ENCODE assay signal across 8 mouse cellular contexts in the genomic region with DNA sequence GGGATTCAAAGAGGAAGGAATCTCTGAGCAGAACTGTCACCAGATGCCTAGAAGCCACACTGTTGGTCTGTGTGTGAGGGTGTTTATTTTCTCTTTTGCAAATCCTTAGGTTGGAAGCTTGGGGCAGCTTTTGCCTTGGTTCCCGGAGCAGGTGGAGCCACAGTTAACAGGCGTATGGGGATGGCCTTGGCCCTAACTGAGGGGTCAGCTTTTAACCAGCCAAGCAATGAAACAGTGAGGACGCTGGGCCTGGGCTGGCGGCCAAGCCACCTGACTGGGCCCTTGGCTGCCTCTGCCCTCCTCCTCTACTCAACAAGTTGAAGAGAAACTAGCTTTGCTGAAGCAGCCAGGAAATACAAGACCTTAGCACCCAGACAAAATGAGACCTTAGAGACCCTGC. TPM values are rescaled to one million over a fixed set of nuclear protein-coding genes. Genes with fewer than 3 reads are reported as not detected.
A peak's percentile ranks its signal among the peaks of the same experiment; 100 is the strongest.
DNase-seq lines count a peak whose midpoint lies in the region; ATAC-seq lines count a peak whose summit lies in the region.

A gene (minus strand): TSS at position 105 of the 400 bp plus-strand sequence.

- no peak within 1 kb of the TSS for H3K4me3 ChIP-seq in intestine, embryonic 16.5 days (ENCODE audit: low read length)

- 0 out of 2 replicates have a peak, but pooled peaks have one; percentile 40 for ATAC-seq in cerebellum, adult (ENCODE audit: insufficient number of reproducible peaks, low FRiP score, low TSS enrichment)
- ATAC-seq in intestine, embryonic 16.5 days = peak; percentile 77

- DNase-seq in NIH3T3 (ENCODE audit: low read depth) = peak; percentile 8
- DNase-seq in gastrocnemius, adult 8-10 months (ENCODE audit: low spot score in 2 of 2) = peak; percentile 58 to 80
- peak; percentile 19 to 51 for DNase-seq in left cerebral cortex, adult 9 months (ENCODE audit: low spot score in 2 of 2)
- DNase-seq in lung, postnatal 36 days = peak; percentile 87
- DNase-seq in spleen, postnatal 14 days (ENCODE audit: low spot score in 2 of 2) = no peak
- no peak for DNase-seq in spleen, postnatal 10 days (ENCODE audit: low spot score in 2 of 2)

- peak within 1 kb of the TSS; percentile 31 for H3K27ac ChIP-seq in intestine, embryonic 16.5 days (ENCODE audit: low read length)

- H3K4me2 ChIP-seq in intestine, embryonic 16.5 days (ENCODE audit: low read depth, low read length) = peak within 1 kb of the TSS; percentile 31; the same call in 1 of the 2 replicates

- no peaks in the 10 kb centered on the region for H3K9me3 ChIP-seq in intestine, embryonic 16.5 days (ENCODE audit: control insufficient read depth, low read length)

- no peaks in the 10 kb centered on the region for H3K36me3 ChIP-seq in intestine, embryonic 16.5 days (ENCODE audit: control insufficient read depth, insufficient read depth, low read length)

- no peak within 1 kb of the TSS for H3K9ac ChIP-seq in intestine, embryonic 16.5 days (ENCODE audit: low read depth, low read length)

- peaks cover 9% of the 10 kb centered on the region for H3K4me1 ChIP-seq in intestine, embryonic 16.5 days (ENCODE audit: control insufficient read depth, insufficient read depth, low read length)

- H3K27me3 ChIP-seq in intestine, embryonic 16.5 days (replicated peaks; ENCODE audit: control insufficient read depth, insufficient read depth, low read length) = no peaks in the 10 kb centered on the region

- 36% methylated on average over 4 of the region's 4 CpGs for WGBS in intestine, embryonic 16.5 days

RNA-seq across cellular contexts. Expression of the gene that starts here (rescaled TPM):
- total RNA-seq in gastrocnemius, adult 8-10 months (2022) = under 1 TPM; 0.07 to 0.88 (median 0.30) TPM
- polyA plus RNA-seq in intestine, embryonic 16.5 days (2015; fragmentation: Nextera tagmentation; extraction: Ambion mirVana) = 0.22 and 0.27 TPM in 2 replicates

Comparison
In these comparisons a context has a peak if more than half of its experiments do, and no peak if none do; other contexts are left out.
1. Peak in DNase-seq in gastrocnemius, adult 8-10 months; RNA of the gene not detected or under 1 TPM.
2. Peak in ATAC-seq, H3K27ac ChIP-seq and H3K4me2 ChIP-seq in intestine, embryonic 16.5 days; RNA of the gene not detected or under 1 TPM.
3. DNase-seq: peak in NIH3T3 (single experiment), left cerebral cortex, adult 9 months (2 of 2) and lung, postnatal 36 days (single experiment); none in spleen, postnatal 14 days (0 of 2) and spleen, postnatal 10 days (0 of 2).